Mouse (Mus musculus) intestine, postnatal 0 days (tissue): Measurements from ENCODE around the gene Col2a1. TPM values are rescaled to one million over a fixed set of nuclear protein-coding genes. Genes with fewer than 3 reads are reported as not detected.

Experiments used
- ATAC-seq: fragments of 200-750 bp; cut with Nextera tagmentation; 2 replicates; pipeline ENCODE4 v1.8.0; 2017; ENCODE audit warnings: mild to moderate bottlenecking, moderate TSS enrichment, moderate library complexity
- H3K27ac ChIP-seq: fragments of 300-500 bp; sonication (generic); 2 replicates; pipeline ENCODE4 v1.5.1; 2014; ENCODE audit warnings: mild to moderate bottlenecking, low read depth, low read length, moderate library complexity
- H3K27me3 ChIP-seq: fragments of 300-500 bp; sonication (generic); replicated peaks from 2 replicates; pipeline ENCODE4 v1.6.1; 2014; ENCODE audit warnings: low read length, mixed read lengths; ENCODE audit not compliant: control insufficient read depth, insufficient read depth
- H3K36me3 ChIP-seq: fragments of 300-500 bp; sonication (generic); 2 replicates; pipeline ENCODE4 v1.6.1; 2014; ENCODE audit warnings: mild to moderate bottlenecking, moderate library complexity; ENCODE audit not compliant: control insufficient read depth, insufficient read depth
- H3K4me1 ChIP-seq: fragments of 300-500 bp; sonication (generic); replicated peaks from 2 replicates; pipeline ENCODE4 v1.6.1; 2014; ENCODE audit warnings: antibody characterized with exemption, low read length, mixed read lengths; ENCODE audit not compliant: control insufficient read depth, insufficient read depth
- H3K4me2 ChIP-seq: fragments of 300-500 bp; sonication (generic); replicated peaks from 2 replicates; pipeline ENCODE4 v1.6.1; 2014; ENCODE audit warnings: low read depth, mild to moderate bottlenecking, moderate library complexity
- H3K4me3 ChIP-seq: fragments of 300-500 bp; sonication (generic); 2 replicates; pipeline ENCODE4 v1.5.1; 2014; ENCODE audit warnings: low read depth, low read length
- H3K9ac ChIP-seq: fragments of 300-500 bp; sonication (generic); 2 replicates; pipeline ENCODE4 v1.6.1; 2014; ENCODE audit warnings: mild to moderate bottlenecking, low read depth, low read length
- H3K9me3 ChIP-seq: fragments of 300-500 bp; sonication (generic); 2 replicates; pipeline ENCODE4 v1.6.1; 2016; ENCODE audit warnings: mixed run types; ENCODE audit not compliant: control insufficient read depth
- CTCF ChIP-seq: sonication (generic); IDR thresholded peaks from 2 replicates; pipeline ENCODE4 v1.5.1; 2016; ENCODE audit warnings: low read depth, mild to moderate bottlenecking, control low read depth, antibody characterized with exemption, moderate library complexity
- WGBS: fragments of 180-500 bp; shearing (Covaris S2); extraction: QIAGEN DNeasy Blood & Tissue Kit; methylation state at CpG from one replicate; pipeline ENCODE4 v1.1.7; 2014; 5-methylcytosine and 5-hydroxymethylcytosine counted together
- polyA plus RNA-seq: library from polyadenylated mRNA; unstranded; fragments of >200 nt; fragmentation: Nextera tagmentation; extraction: Ambion mirVana; gene quantifications from 2 replicates; pipeline ENCODE4 v1.2.1, GENCODE M21; 2015

Gene Col2a1
- polyA plus RNA-seq, 1 experiment from 2014 or later, result 0.09 TPM

DNA sequence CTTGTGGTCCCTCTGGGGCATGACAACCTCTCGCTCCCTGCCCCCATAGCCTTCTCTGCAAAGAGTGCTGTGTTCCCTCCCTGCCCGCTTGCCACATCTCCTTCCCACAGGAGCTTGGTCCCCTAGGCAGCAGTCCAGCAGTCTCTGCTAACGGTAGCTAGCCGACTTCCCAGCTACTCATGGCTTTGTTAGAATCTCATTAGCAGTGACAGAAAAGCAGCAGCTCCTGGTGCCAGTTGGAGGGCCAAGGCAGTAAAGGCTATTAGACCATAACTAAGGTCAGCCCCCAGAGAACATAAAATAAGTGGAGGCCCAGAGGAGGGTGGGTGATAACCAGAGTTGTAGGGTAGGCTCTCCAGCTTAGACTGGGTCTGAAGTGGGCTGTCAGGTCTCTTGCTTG is 21.1 kb upstream of the Col2a1 start:
- TF ChIP-seq CTCF, result no peak
- Histone ChIP-seq H3K4me1 (no peaks in the 10 kb centered on the region; the same call in 1 of the 2 replicates), H3K36me3 (no peaks in the 10 kb centered on the region), H3K4me2 (no peak overlapping the region), H3K27ac (no peak overlapping the region), H3K27me3 (no peaks in the 10 kb centered on the region), H3K4me3 (no peak overlapping the region), H3K9ac (no peak overlapping the region), H3K9me3 (no peaks in the 10 kb centered on the region)
- ATAC-seq, result no peak
- 52% methylated on average over 4 of the region's 4 CpGs for WGBS

DNA sequence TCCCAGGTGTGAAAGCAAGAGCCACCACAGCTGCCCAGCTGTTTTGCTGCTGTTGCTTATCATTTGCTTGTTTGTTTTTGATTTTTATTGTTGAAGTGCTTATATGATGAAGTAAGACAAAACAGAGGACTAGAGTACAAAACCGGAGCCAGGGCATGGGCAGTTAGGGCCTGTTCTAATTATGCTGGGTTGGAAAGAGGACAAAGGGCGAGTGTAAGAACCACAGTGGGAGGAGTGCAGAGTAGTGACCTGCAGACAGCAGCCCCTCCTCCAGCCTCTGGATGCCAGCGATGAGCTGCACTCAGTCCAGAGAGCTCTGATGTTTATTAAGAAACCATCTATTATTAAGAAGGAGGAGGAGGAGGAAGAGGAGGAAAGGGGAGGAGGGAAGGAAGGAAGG is 18.6 kb upstream of the Col2a1 start:
- H3K4me3 ChIP-seq, result no peak overlapping the region
- H3K9ac ChIP-seq, result no peak overlapping the region
- no peak for ATAC-seq
- no peak for TF ChIP-seq CTCF
- no peak overlapping the region for H3K27ac ChIP-seq
- H3K36me3 ChIP-seq, result no peaks in the 10 kb centered on the region
- WGBS, result 21% methylated on average over 3 of the region's 3 CpGs
- H3K4me2 ChIP-seq, result no peak overlapping the region
- H3K27me3 ChIP-seq, result no peaks in the 10 kb centered on the region
- no peaks in the 10 kb centered on the region; the same call in 1 of the 2 replicates for H3K4me1 ChIP-seq
- H3K9me3 ChIP-seq, result no peaks in the 10 kb centered on the region

DNA sequence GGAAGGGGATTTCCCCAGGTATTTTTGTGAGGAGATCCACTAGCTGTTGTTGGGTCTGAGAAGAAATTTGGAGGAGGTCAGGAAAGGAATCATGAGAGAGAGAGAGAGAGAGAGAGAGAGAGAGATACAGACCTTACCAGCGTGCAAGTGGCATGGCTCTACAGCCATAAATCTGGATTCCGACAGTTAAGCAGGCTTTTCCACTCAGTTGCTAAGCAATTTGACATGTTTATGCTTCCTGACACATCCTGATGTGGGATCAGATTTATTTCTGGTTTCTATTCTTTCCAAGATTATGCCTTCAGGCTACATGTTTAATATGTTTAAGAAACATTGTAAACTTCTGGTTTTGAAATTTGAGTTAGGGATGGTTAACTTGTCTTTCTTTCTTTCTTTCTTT is 17.4 kb upstream of the Col2a1 start:
- H3K27me3 ChIP-seq, result no peaks in the 10 kb centered on the region
- H3K36me3 ChIP-seq, result no peaks in the 10 kb centered on the region
- 7% methylated on average over 2 of the region's 2 CpGs for WGBS
- H3K9me3 ChIP-seq, result no peaks in the 10 kb centered on the region
- H3K9ac ChIP-seq, result no peak overlapping the region
- no peaks in the 10 kb centered on the region for H3K4me1 ChIP-seq
- no peak for ATAC-seq
- no peak overlapping the region for H3K27ac ChIP-seq
- TF ChIP-seq CTCF, result no peak
- no peak overlapping the region for H3K4me3 ChIP-seq
- H3K4me2 ChIP-seq, result no peak overlapping the region

DNA sequence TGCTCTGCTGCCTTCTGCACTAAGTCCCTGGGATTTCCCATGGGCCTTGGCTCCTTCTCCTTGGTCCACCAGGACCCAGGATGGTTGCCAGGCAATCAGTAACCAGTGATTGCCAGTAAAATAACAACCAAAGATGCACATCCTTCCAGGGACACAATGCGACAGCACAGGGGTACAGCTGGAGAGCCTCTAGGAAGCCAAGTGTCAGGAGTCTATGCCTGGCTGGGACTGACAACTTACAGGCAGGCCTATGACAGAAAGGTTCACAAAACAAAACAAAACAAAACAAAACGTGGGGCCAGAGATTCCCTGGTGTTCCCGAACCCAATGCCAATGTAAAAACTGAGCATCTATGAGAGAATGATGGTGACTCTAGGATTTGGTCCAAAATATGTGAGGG is 14.6 kb upstream of the Col2a1 start:
- Histone ChIP-seq H3K4me3 (no peak overlapping the region), H3K4me2 (no peak overlapping the region), H3K36me3 (no peaks in the 10 kb centered on the region), H3K4me1 (no peaks in the 10 kb centered on the region), H3K27ac (no peak overlapping the region), H3K9me3 (no peaks in the 10 kb centered on the region), H3K9ac (no peak overlapping the region), H3K27me3 (0 out of 2 replicates have a peak, but pooled peaks cover under 1% of the 10 kb centered on the region)
- no peak for TF ChIP-seq CTCF
- WGBS, result 71% methylated on average over 3 of the region's 3 CpGs
- no peak for ATAC-seq

DNA sequence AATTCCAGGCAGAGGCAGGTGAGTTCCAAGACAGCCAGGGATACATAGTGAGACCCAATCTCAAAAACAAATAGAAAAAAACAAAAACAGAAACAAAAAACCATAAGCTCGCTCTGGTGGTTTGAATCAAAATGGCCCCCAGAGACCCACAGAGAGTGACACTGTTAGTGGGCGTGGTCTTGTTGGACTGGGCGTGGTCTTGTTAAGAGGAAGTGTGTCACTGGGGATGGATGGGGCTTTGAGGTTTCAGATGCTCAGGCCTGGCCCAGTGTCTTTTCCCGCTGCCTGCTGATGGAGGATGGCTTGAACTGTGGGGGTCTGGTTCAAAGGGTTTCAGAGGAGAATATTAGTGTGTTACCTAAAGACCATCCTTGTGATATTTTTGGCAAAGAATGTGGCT is 13.4 kb upstream of the Col2a1 start:
- no peaks in the 10 kb centered on the region for H3K9me3 ChIP-seq
- H3K27ac ChIP-seq, result no peak overlapping the region
- no peak for TF ChIP-seq CTCF
- 0 out of 2 replicates have a peak, but pooled peaks cover 3% of the 10 kb centered on the region for H3K27me3 ChIP-seq
- no peaks in the 10 kb centered on the region for H3K36me3 ChIP-seq
- H3K9ac ChIP-seq, result no peak overlapping the region
- no peak overlapping the region for H3K4me2 ChIP-seq
- WGBS, result 68% methylated on average over 4 of the region's 4 CpGs
- no peak overlapping the region for H3K4me3 ChIP-seq
- H3K4me1 ChIP-seq, result no peaks in the 10 kb centered on the region
- ATAC-seq, result no peak

DNA sequence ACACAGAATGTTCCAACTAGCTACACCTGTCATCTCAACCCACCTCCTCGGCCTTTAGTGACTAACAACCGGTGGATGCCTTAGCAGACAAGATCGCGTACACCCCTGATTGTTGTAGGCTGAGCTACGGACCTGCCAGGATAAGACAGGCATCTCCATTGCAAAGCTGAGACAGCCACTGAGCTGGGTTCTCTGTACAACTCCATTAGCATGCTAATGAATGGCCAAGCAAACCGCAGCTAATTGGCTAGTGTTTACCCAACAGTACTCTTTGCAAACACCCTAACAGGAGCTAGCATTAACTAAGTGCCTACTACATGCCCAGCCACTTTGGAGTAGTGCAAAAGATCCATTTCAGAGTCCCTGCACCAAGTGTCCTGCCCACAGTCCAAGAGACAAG is 8.3 kb upstream of the Col2a1 start:
- Histone ChIP-seq H3K9me3 (no peaks in the 10 kb centered on the region), H3K27me3 (peaks cover 8% of the 10 kb centered on the region; the same call in 1 of the 2 replicates), H3K9ac (no peak overlapping the region), H3K27ac (no peak overlapping the region), H3K4me3 (no peak overlapping the region), H3K4me2 (no peak overlapping the region), H3K4me1 (no peaks in the 10 kb centered on the region), H3K36me3 (no peaks in the 10 kb centered on the region)
- no peak for ATAC-seq
- 65% methylated on average over 6 of the region's 6 CpGs for WGBS
- no peak for TF ChIP-seq CTCF

DNA sequence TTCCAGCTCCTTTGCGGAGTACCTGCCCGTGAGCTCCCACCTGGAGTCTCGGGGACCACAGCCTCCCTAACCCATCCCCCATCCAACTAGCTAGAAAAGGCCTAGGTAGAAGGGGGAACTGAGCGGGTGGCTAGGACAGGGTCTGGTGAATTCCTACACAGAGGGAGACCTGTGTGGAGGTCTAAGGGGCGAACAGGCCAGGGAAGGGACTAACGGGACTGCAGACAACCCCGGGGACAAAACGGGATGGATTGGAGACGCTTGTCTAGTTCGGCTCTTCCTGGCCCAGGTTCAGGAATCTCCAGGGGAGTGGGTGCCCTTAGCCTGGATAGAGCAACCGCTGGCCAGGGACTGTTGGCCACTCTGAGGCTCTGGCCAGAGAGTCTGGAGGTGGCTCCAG is 686 bp upstream of the Col2a1 start:
- Histone ChIP-seq H3K4me3 (no peak overlapping the region), H3K27me3 (peaks cover 74% of the 10 kb centered on the region), H3K4me1 (peaks cover 11% of the 10 kb centered on the region; the same call in 1 of the 2 replicates), H3K4me2 (no peak overlapping the region), H3K27ac (no peak overlapping the region), H3K36me3 (no peaks in the 10 kb centered on the region), H3K9me3 (no peaks in the 10 kb centered on the region), H3K9ac (no peak overlapping the region)
- 12% methylated on average over 11 of the region's 11 CpGs for WGBS
- no peak for TF ChIP-seq CTCF
- ATAC-seq, result no peak
